Mouse (Mus musculus) stomach, postnatal 0 days (tissue): ENCODE data around the gene Mcf2l. TPM values are rescaled to one million over a fixed set of nuclear protein-coding genes. Genes with fewer than 3 reads are reported as not detected.
A peak's percentile ranks its signal among the peaks of the same experiment; 100 is the strongest.

Source experiments
- ATAC-seq: fragments of 200-750 bp; cut with Nextera tagmentation; 2 replicates; pipeline ENCODE4 v1.8.0; 2017; ENCODE audit not compliant: low FRiP score, low TSS enrichment
- DNase-seq: peaks from one replicate; pipeline ENCODE4 v3.0.0-alpha.2; 2016; ENCODE audit warnings: low spot score
- H3K27ac ChIP-seq: fragments of 300-500 bp; sonication (generic); replicated peaks from 2 replicates; pipeline ENCODE4 v1.5.1; 2014; ENCODE audit warnings: mild to moderate bottlenecking, control low read depth
- H3K27me3 ChIP-seq: fragments of 300-500 bp; sonication (generic); 2 replicates; pipeline ENCODE4 v1.6.1; 2014; ENCODE audit warnings: low read length; ENCODE audit not compliant: control insufficient read depth, insufficient read depth
- H3K36me3 ChIP-seq: fragments of 300-500 bp; sonication (generic); 2 replicates; pipeline ENCODE4 v1.6.1; 2014; ENCODE audit warnings: low read length, mixed read lengths; ENCODE audit not compliant: control insufficient read depth, insufficient read depth
- H3K4me1 ChIP-seq: fragments of 300-500 bp; sonication (generic); replicated peaks from 2 replicates; pipeline ENCODE4 v1.6.1; 2014; ENCODE audit warnings: antibody characterized with exemption; ENCODE audit not compliant: control insufficient read depth, insufficient read depth
- H3K4me2 ChIP-seq: fragments of 300-500 bp; sonication (generic); replicated peaks from 2 replicates; pipeline ENCODE4 v1.6.1; 2014; ENCODE audit warnings: low read depth, mild to moderate bottlenecking, control low read depth, moderate library complexity
- H3K4me3 ChIP-seq: fragments of 300-500 bp; sonication (generic); 2 replicates; pipeline ENCODE4 v1.5.1; 2014; ENCODE audit warnings: low read depth, low read length, control low read depth
- H3K9ac ChIP-seq: fragments of 300-500 bp; sonication (generic); 2 replicates; pipeline ENCODE4 v1.6.1; 2014; ENCODE audit warnings: mild to moderate bottlenecking, low read length, control low read depth, mixed read lengths
- H3K9me3 ChIP-seq: fragments of 300-500 bp; sonication (generic); 2 replicates; pipeline ENCODE4 v1.6.1; 2016; ENCODE audit warnings: low read length; ENCODE audit not compliant: control insufficient read depth
- CTCF ChIP-seq: IDR thresholded peaks from 2 replicates; pipeline ENCODE4 v1.5.1; 2016; ENCODE audit warnings: antibody characterized with exemption, low read depth, mild to moderate bottlenecking, moderate library complexity
- EP300 ChIP-seq: optimal IDR thresholded peaks from 2 replicates; pipeline ENCODE3; 2016; ENCODE audit warnings: antibody characterized with exemption
- WGBS: fragments of 180-500 bp; shearing (Covaris S2); extraction: QIAGEN DNeasy Blood & Tissue Kit; methylation state at CpG from one replicate; pipeline ENCODE4 v1.1.7; 2014; 5-methylcytosine and 5-hydroxymethylcytosine counted together
- polyA plus RNA-seq: library from polyadenylated mRNA; unstranded; fragments of >200 nt; fragmentation: Nextera tagmentation; extraction: Ambion mirVana; gene quantifications from 2 replicates; pipeline ENCODE4 v1.2.1, GENCODE M21; 2015

Mcf2l gene
- polyA plus RNA-seq, 1 experiment from 2014 or later, result 9.6 TPM

GRCm38 (mm10) chr8:12978726-12979125 lies 105.1 kb downstream of the Mcf2l start:
- WGBS, result 28% methylated on average over 5 of the region's 5 CpGs

DNA sequence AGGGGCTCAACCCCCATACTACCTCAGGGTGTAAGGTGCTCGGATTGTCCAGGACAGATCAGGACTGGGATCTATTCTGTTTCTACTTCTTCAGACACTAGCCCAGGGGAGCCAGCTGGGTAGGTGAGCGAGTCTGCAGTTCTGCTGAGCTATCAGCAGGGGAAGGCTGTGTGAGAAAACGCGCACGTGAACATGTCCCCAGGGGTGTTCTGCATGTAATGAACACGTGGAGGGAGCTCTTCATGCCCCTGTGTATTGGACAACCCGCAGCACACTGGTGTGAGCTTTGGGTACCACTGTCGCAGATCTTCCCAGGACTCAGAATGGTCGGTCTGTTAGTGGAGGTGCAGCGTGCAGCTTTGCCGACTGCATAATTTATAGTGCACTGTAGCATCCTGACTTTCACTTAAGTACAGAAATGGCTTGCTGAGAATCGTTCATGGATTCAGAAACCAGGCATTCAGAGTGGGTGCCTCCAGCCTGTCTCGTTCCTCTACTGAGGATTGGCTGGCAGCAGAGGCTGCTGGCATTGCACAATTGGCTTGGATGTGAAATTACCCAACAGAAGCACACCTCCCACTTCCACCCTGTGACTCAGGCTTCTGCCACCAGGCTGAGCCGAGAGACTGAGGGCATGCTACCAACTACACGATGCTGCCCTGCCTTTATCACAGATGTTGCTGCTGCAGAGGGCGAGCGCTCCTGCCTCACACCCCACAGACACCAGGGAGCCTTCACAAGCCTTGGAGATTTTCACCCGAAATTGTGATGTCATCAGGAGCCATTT lies 110.3 kb downstream of the Mcf2l start:
- no peak overlapping the region for H3K4me3 ChIP-seq
- no peak overlapping the region for H3K27ac ChIP-seq
- ATAC-seq, result 0 out of 2 replicates have a peak, but pooled peaks have one; percentile 38
- no peak for TF ChIP-seq CTCF
- no peak for TF ChIP-seq EP300
- no peaks in the 10 kb centered on the region for H3K36me3 ChIP-seq
- 79% methylated on average over 18 of the region's 18 CpGs for WGBS
- H3K27me3 ChIP-seq, result no peaks in the 10 kb centered on the region
- no peaks in the 10 kb centered on the region for H3K9me3 ChIP-seq
- H3K9ac ChIP-seq, result no peak overlapping the region
- H3K4me1 ChIP-seq, result no peaks in the 10 kb centered on the region
- DNase-seq, result no peak
- H3K4me2 ChIP-seq, result no peak overlapping the region

More at GRCm38 (mm10) chr8:12978726-12979125, 105.1 kb downstream of the Mcf2l start:
- Histone ChIP-seq H3K4me2 (no peak overlapping the region), H3K4me1 (no peaks in the 10 kb centered on the region), H3K9me3 (no peaks in the 10 kb centered on the region), H3K27me3 (no peaks in the 10 kb centered on the region), H3K36me3 (no peaks in the 10 kb centered on the region), H3K4me3 (no peak overlapping the region), H3K9ac (no peak overlapping the region), H3K27ac (no peak overlapping the region)
- ATAC-seq (peak; percentile 81), DNase-seq (peak; percentile 68)
- TF ChIP-seq CTCF (peak; percentile 89), EP300 (no peak)

GRCm38 (mm10) chr8:12984601-12985243 lies 111.1 kb downstream of the Mcf2l start:
- WGBS, result 84% methylated on average over 17 of the region's 17 CpGs
- Histone ChIP-seq H3K27me3 (no peaks in the 10 kb centered on the region), H3K4me2 (no peak overlapping the region), H3K9me3 (no peaks in the 10 kb centered on the region), H3K4me3 (no peak overlapping the region), H3K4me1 (no peaks in the 10 kb centered on the region), H3K27ac (no peak overlapping the region), H3K36me3 (no peaks in the 10 kb centered on the region), H3K9ac (no peak overlapping the region)
- TF ChIP-seq CTCF (no peak), EP300 (no peak)
- DNase-seq (no peak), ATAC-seq (no peak)

- Histone ChIP-seq H3K27ac (no peak overlapping the region), H3K4me2 (no peak overlapping the region), H3K9me3 (no peaks in the 10 kb centered on the region), H3K36me3 (no peaks in the 10 kb centered on the region), H3K9ac (no peak overlapping the region), H3K27me3 (no peaks in the 10 kb centered on the region), H3K4me3 (no peak overlapping the region), H3K4me1 (no peaks in the 10 kb centered on the region)
- TF ChIP-seq EP300, result no peak
- no peak for TF ChIP-seq CTCF
- ATAC-seq, result no peak
- 92% methylated on average over 13 of the region's 13 CpGs for WGBS
- no peak for DNase-seq
Observed at GRCm38 (mm10) chr8:12985259-12985658, 111.7 kb downstream of the Mcf2l start.

GRCm38 (mm10) chr8:12987571-12987970 lies 114.0 kb downstream of the Mcf2l start:
- H3K4me3 ChIP-seq, result no peak overlapping the region
- H3K27me3 ChIP-seq, result no peaks in the 10 kb centered on the region
- no peak overlapping the region for H3K9ac ChIP-seq
- no peaks in the 10 kb centered on the region for H3K9me3 ChIP-seq
- no peak for DNase-seq
- H3K4me2 ChIP-seq, result no peak overlapping the region
- no peak overlapping the region for H3K27ac ChIP-seq
- TF ChIP-seq CTCF (no peak), EP300 (no peak)
- H3K36me3 ChIP-seq, result no peaks in the 10 kb centered on the region
- 82% methylated on average over 8 of the region's 8 CpGs for WGBS
- ATAC-seq, result no peak
- H3K4me1 ChIP-seq, result no peaks in the 10 kb centered on the region
